Mouse (Mus musculus) neutrophil, adult 83 days (primary cell): ENCODE measurements around the gene Irf1. TPM values are rescaled to one million over a fixed set of nuclear protein-coding genes. Genes with fewer than 3 reads are reported as not detected.

Experiments
- total RNA-seq, 2 experiments: library from RNA; stranded (reverse); gene quantifications; one replicate each; pipeline ENCODE4 v1.2.4; 2023

The Irf1 gene
- total RNA-seq, result 100 to 1,000 TPM; 123 to 138 TPM

DNA sequence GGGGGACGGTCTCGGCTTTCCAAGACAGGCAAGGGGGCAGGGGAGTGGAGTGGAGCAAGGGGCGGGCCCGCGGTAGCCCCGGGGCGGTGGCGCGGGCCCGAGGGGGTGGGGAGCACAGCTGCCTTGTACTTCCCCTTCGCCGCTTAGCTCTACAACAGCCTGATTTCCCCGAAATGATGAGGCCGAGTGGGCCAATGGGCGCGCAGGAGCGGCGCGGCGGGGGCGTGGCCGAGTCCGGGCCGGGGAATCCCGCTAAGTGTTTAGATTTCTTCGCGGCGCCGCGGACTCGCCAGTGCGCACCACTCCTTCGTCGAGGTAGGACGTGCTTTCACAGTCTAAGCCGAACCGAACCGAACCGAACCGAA, at the start of gene Irf1:
Gene Irf1, plus strand, starts transcription at position 255 of the 365 bp plus-strand sequence.

DNA sequence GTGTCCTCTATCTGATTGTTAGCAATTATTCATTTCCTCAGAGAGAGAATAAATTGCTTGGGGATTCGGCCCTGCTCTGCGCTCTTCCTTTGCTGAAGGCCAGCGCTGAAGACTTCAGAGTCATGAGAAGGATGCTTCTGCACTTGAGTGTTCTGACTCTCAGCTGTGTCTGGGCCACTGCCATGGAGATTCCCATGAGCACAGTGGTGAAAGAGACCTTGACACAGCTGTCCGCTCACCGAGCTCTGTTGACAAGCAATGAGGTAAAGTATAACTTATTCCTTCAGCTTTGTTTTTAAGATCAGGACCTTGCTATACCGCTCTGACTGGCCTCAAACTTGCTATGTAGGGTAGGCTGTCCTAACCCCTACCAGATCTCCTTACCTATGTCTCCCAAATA, 49.1 kb upstream of the Irf1 start, which contains the start of gene Il5:
Gene Il5, plus strand, starts transcription at position 80 of the 400 bp plus-strand sequence.

DNA sequence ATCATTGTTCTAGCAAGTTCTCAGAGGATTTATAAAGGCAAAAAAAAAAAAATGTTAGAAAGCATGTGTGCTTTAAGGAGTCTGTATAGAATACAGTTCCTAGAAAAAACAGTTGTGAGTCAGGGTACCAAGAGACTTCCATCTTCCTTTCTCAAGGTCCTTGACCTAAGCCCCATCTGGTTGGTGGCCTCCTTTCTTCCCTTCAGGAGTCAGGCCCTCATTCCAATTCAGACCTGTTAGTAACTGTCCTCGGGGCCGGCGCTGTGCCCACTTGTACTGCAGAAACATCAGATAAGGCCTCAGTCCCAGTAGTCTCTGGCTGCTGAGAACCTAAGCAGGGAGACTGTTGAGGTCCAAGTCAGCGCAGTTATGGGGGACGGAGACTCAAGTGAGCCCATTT, 3.3 kb downstream of the Irf1 start, which contains the start of gene Gm17334:
Gene Gm17334, minus strand, starts transcription at position 101 of the 400 bp plus-strand sequence.

Other genes with a start within 250 kb of the Irf1 start
- gene Kif3a, start 202.6 kb upstream of the Irf1 start, total RNA-seq, result 1 to 10 TPM; 1.7 to 2.2 TPM
- not detected for gene Il4, start 151.3 kb upstream of the Irf1 start, total RNA-seq
- gene Il13, start 135.3 kb upstream of the Irf1 start, total RNA-seq, result not detected
- gene Rad50, start 62.7 kb upstream of the Irf1 start, total RNA-seq, result 10 to 100 TPM; 15.3 to 19.3 TPM
- gene Il5, start 49.2 kb upstream of the Irf1 start, total RNA-seq, result not detected
- gene Gm17334, start 3.2 kb downstream of the Irf1 start, total RNA-seq, result not detected
- gene Gm12216, start 89.2 kb downstream of the Irf1 start, total RNA-seq, result 1 to 10 TPM in 1 of 2 experiments, under 1 TPM in 1; 0.82 to 1.9 TPM
- 1 to 10 TPM; 5.9 to 6.5 TPM for gene Slc22a5, start 121.6 kb downstream of the Irf1 start, total RNA-seq
- gene Slc22a21, start 210.3 kb downstream of the Irf1 start, total RNA-seq, result 1 to 10 TPM in 1 of 2 experiments, under 1 TPM in 1; 0.85 to 2.4 TPM